In genomic region chr13:28782081-28782480, GRCm38 (mm10) we compare ENCODE assay signal across 13 mouse cellular contexts.
DNase-seq lines count a peak whose midpoint lies in the region; ATAC-seq and TF ChIP-seq lines count a peak whose summit lies in the region.
"Had no signal": no experiment of that assay in that cellular context is flagged by ENCODE, and none has a peak within 500 bp of the region (broad histone marks: within the 10 kb centered on the region; RNA-seq: fewer than 3 reads in every experiment).

No protein-coding gene starts in this region.

- intact Hi-C loops in heart, postnatal 25 days (cut with DNase I): no loop called here

- no peaks in the 10 kb centered on the region for H3K27me3 ChIP-seq in hindbrain, embryonic 10.5 days (ENCODE audit: insufficient read depth, poor library complexity, severe bottlenecking)
- H3K27me3 ChIP-seq in midbrain, embryonic 13.5 days: no peaks in the 10 kb centered on the region

- DNase-seq in ES-E14 (ENCODE audit: low read depth, low spot score) (no peak), adipocyte (ENCODE audit: low spot score) (no peak)
- peak; percentile 80 for DNase-seq in embryo, embryonic 10.5 days (ENCODE audit: low spot score)
- peak; percentile 49 for DNase-seq in hindbrain, embryonic 10.5 days (ENCODE audit: low spot score)
- no peak for DNase-seq in cerebellum, adult 18-20 months
- no peak for DNase-seq in spleen, adult 18-20 months
- DNase-seq in heart, postnatal 25 days (ENCODE audit: low spot score): no peak
- DNase-seq: adrenal gland, postnatal 14 days; cerebellum, postnatal 14 days; heart, postnatal 4 days; lung, adult 2 months had no signal

- H3K27ac ChIP-seq in ES-E14 (ENCODE audit: insufficient read depth, low read depth, low read length, poor library complexity, severe bottlenecking): peak overlapping the region; percentile 33; the same call in 1 of the 2 replicates
- H3K27ac ChIP-seq in hindbrain, embryonic 10.5 days: peak overlapping the region; percentile 87
- peak overlapping the region; percentile 94 for H3K27ac ChIP-seq in midbrain, embryonic 13.5 days

- ATAC-seq in midbrain, embryonic 13.5 days: peak; percentile 69

- no peak overlapping the region; a peak in 2 of 4 replicates for H3K4me3 ChIP-seq in ES-E14 (ENCODE audit: insufficient read depth in 1 of 2, low read depth in 1 of 2, low read length in 2 of 2, poor library complexity in 1 of 2, severe bottlenecking in 1 of 2)
- peak overlapping the region; percentile 23; the same call in 1 of the 2 replicates for H3K4me3 ChIP-seq in hindbrain, embryonic 10.5 days
- H3K4me3 ChIP-seq in midbrain, embryonic 13.5 days (replicated peaks): no peak overlapping the region

- peaks cover 5 to 16% of the 10 kb centered on the region in 2 experiments for H3K4me1 ChIP-seq in ES-E14 (ENCODE audit: control insufficient read depth in 2 of 2, insufficient read depth in 2 of 2, low read length in 2 of 2, poor library complexity in 1 of 2)
- H3K4me1 ChIP-seq in hindbrain, embryonic 10.5 days (replicated peaks): peaks cover 62% of the 10 kb centered on the region
- H3K4me1 ChIP-seq in midbrain, embryonic 13.5 days (replicated peaks): peaks cover 78% of the 10 kb centered on the region

- H3K9me3 ChIP-seq in ES-E14 (ENCODE audit: control insufficient read depth, insufficient read depth, low read depth, low read length): no peaks in the 10 kb centered on the region
- H3K9me3 ChIP-seq in hindbrain, embryonic 10.5 days: no peaks in the 10 kb centered on the region
- no peaks in the 10 kb centered on the region for H3K9me3 ChIP-seq in midbrain, embryonic 13.5 days
- H3K9me3 ChIP-seq: G1E had no signal

- in situ Hi-C loops in ES-E14 (cut with MboI; ENCODE audit: low sequenced_read_pairs in 2 of 2, unreplicated experiment in 2 of 2): no loop called here

- no peaks in the 10 kb centered on the region for H3K36me3 ChIP-seq in ES-E14 (ENCODE audit: control insufficient read depth, insufficient read depth, low read length, poor library complexity, severe bottlenecking)
- no peaks in the 10 kb centered on the region for H3K36me3 ChIP-seq in hindbrain, embryonic 10.5 days
- H3K36me3 ChIP-seq in midbrain, embryonic 13.5 days: no peaks in the 10 kb centered on the region
- H3K36me3 ChIP-seq: G1E had no signal

- WGBS in hindbrain, embryonic 10.5 days: 11% methylated on average over 5 of the region's 5 CpGs
- WGBS in midbrain, embryonic 13.5 days: 5% methylated on average over 5 of the region's 5 CpGs

- peak overlapping the region; percentile 15 for H3K4me2 ChIP-seq in midbrain, embryonic 13.5 days (replicated peaks)

- H3K9ac ChIP-seq in ES-E14 (ENCODE audit: insufficient read depth, low read depth, low read length, poor library complexity, severe bottlenecking): peak overlapping the region; percentile 59; the same call in 1 of the 2 replicates
- peak overlapping the region; percentile 52 for H3K9ac ChIP-seq in midbrain, embryonic 13.5 days (replicated peaks)

TF ChIP-seq in ES-E14, 5 proteins besides CTCF, POLR2A, EP300 and RAD21:
- TF ChIP-seq HCFC1 (IDR thresholded peaks at IDR 0.05; ENCODE audit: borderline replicate concordance, insufficient read depth, low read length): no peak
- no peak for TF ChIP-seq MAFK (IDR thresholded peaks at IDR 0.05; ENCODE audit: insufficient read depth, low read depth, low read length)
- no peak for TF ChIP-seq ZNF384 (IDR thresholded peaks at IDR 0.05; ENCODE audit: low read depth, low read length)
- TF ChIP-seq CHD2 (IDR thresholded peaks at IDR 0.05; ENCODE audit: low read depth, low read length): no peak
- TF ChIP-seq ZC3H11A (IDR thresholded peaks at IDR 0.05; ENCODE audit: borderline replicate concordance, low read depth, low read length): no peak

Comparison
In these comparisons a context has a peak if more than half of its experiments do, and no peak if none do; other contexts are left out.
1. DNase-seq: peak in embryo, embryonic 10.5 days (single experiment) and hindbrain, embryonic 10.5 days (single experiment); none in ES-E14 (single experiment), cerebellum, adult 18-20 months (0 of 2), adipocyte (single experiment), spleen, adult 18-20 months (0 of 2) and heart, postnatal 25 days (single experiment).
2. H3K27ac ChIP-seq: peak in every context shown above with its lines; median percentile 94 in midbrain, embryonic 13.5 days; 87 in hindbrain, embryonic 10.5 days; 33 in ES-E14.